8 mouse cellular contexts compared by ENCODE assay signal in the genomic region with DNA sequence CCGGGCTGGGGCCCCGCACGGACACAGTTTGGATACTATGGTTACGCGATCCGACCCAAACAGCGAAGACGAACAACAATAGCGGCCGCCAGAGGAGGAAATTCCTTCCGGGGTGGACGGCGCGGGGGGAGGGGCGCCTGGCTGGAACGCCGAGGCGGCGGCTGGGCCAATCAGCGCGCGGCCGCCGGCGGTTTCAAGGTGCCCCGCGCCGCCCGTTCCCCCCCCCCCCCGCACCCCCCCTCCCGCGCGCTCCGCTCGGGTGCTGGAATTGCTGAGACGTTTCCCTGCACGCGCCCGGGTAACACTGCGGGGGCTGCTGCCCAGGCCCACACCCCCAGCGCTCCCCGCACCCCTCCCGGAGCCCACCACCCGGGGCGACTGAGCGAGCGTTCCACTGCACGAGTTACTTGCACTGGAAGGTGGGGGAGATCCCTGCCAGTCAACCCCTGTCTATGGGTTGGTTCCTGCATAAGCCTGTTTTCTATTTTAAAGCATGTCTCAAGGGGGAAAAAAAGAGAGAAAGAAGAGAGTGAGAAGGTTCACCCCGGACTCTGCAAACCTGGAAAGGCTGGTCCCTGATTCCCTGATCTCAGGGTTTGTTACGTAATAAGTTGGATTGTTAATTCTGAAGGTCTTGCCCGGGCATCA. TPM values are rescaled to one million over a fixed set of nuclear protein-coding genes. Genes with fewer than 3 reads are reported as not detected.
DNase-seq lines count a peak whose midpoint lies in the region; ATAC-seq and TF ChIP-seq lines count a peak whose summit lies in the region.

No protein-coding gene starts in this region.

- ATAC-seq in erythroid progenitor cell, adult 5-6 weeks (replicated peaks; ENCODE audit: low FRiP score, poor library complexity, severe bottlenecking): peak; percentile 60
- peak; percentile 67 for ATAC-seq in heart, embryonic 14.5 days (ENCODE audit: insufficient number of reproducible peaks, insufficient read depth, low FRiP score, low read depth)
- ATAC-seq in liver, embryonic 14.5 days (ENCODE audit: insufficient read depth): peak; percentile 66
- ATAC-seq in neural tube, embryonic 12.5 days (ENCODE audit: low FRiP score, low read depth): peak; percentile 55
- peak; percentile 69 for ATAC-seq in stomach, postnatal 0 days (ENCODE audit: low FRiP score, low TSS enrichment)

- no peak for TF ChIP-seq EP300 in liver, embryonic 14.5 days (IDR thresholded peaks at IDR 0.05; ENCODE audit: low read depth)
- peak; percentile 33 for TF ChIP-seq EP300 in stomach, postnatal 0 days (optimal IDR thresholded peaks at IDR 0.05)

- H3K27me3 ChIP-seq in heart, embryonic 14.5 days (ENCODE audit: control insufficient read depth, insufficient read depth, low read length): no peaks in the 10 kb centered on the region
- no peaks in the 10 kb centered on the region; the same call in 1 of the 2 replicates for H3K27me3 ChIP-seq in liver, embryonic 14.5 days (ENCODE audit: control insufficient read depth, insufficient read depth, low read length)
- H3K27me3 ChIP-seq in neural tube, embryonic 12.5 days (replicated peaks): no peaks in the 10 kb centered on the region
- no peaks in the 10 kb centered on the region for H3K27me3 ChIP-seq in stomach, postnatal 0 days (ENCODE audit: control insufficient read depth, insufficient read depth, low read length)

- TF ChIP-seq CTCF in liver, embryonic 14.5 days (IDR thresholded peaks at IDR 0.05; ENCODE audit: low read depth): peak; percentile 17; the same call in 1 of the 2 replicates
- peak; percentile 43 for TF ChIP-seq CTCF in stomach, postnatal 0 days (IDR thresholded peaks at IDR 0.05; ENCODE audit: low read depth)

- WGBS in heart, embryonic 14.5 days: 2% methylated on average over 30 of the region's 51 CpGs
- WGBS in liver, embryonic 14.5 days (ENCODE audit: insufficient replicate concordance): 1% methylated on average over 34 of the region's 51 CpGs
- WGBS in neural tube, embryonic 12.5 days: under 1% methylated on average over 39 of the region's 51 CpGs
- WGBS in stomach, postnatal 0 days: 1% methylated on average over 30 of the region's 51 CpGs

- H3K27ac ChIP-seq in heart, embryonic 14.5 days (replicated peaks in 1 of 2; ENCODE audit: control insufficient read depth in 1 of 2, insufficient read depth in 1 of 2, low read depth in 2 of 2, low read length in 2 of 2): peak overlapping the region; percentile 92 to 94
- H3K27ac ChIP-seq in liver, embryonic 14.5 days: peak overlapping the region; percentile 74
- peak overlapping the region; percentile 96 for H3K27ac ChIP-seq in neural tube, embryonic 12.5 days
- H3K27ac ChIP-seq in stomach, postnatal 0 days (replicated peaks): peak overlapping the region; percentile 96

- DNase-seq in CD4-positive helper T cell, adult 2 months (ENCODE audit: low read depth, low spot score): peak; percentile 90
- DNase-seq in brain, adult 2 months (ENCODE audit: low read depth, low spot score): peak; percentile 90
- DNase-seq in kidney, postnatal 25 days: peak; percentile 95 to 97
- DNase-seq in liver, embryonic 14.5 days (ENCODE audit: low read depth in 3 of 3, low spot score in 3 of 3): peak; percentile 62 to 67 (median 65)
- peak; percentile 93 for DNase-seq in stomach, postnatal 0 days (ENCODE audit: low spot score)

- H3K9ac ChIP-seq in heart, embryonic 14.5 days (ENCODE audit: low read length): peak overlapping the region; percentile 82
- peak overlapping the region; percentile 56 for H3K9ac ChIP-seq in liver, embryonic 14.5 days (replicated peaks)
- peak overlapping the region; percentile 86 for H3K9ac ChIP-seq in neural tube, embryonic 12.5 days
- peak overlapping the region; percentile 76 for H3K9ac ChIP-seq in stomach, postnatal 0 days (ENCODE audit: low read length)

- H3K4me3 ChIP-seq in heart, embryonic 14.5 days (ENCODE audit: control insufficient read depth in 1 of 2, insufficient read depth in 1 of 2, low read depth in 1 of 2, low read length in 2 of 2): peak overlapping the region; percentile 70 to 73
- peak overlapping the region; percentile 60 to 74 for H3K4me3 ChIP-seq in liver, embryonic 14.5 days (ENCODE audit: insufficient read depth in 1 of 2, low read depth in 2 of 2, low read length in 2 of 2)
- peak overlapping the region; percentile 50 for H3K4me3 ChIP-seq in neural tube, embryonic 12.5 days
- peak overlapping the region; percentile 63 for H3K4me3 ChIP-seq in stomach, postnatal 0 days (ENCODE audit: low read depth, low read length)

- H3K4me1 ChIP-seq in heart, embryonic 14.5 days (ENCODE audit: control insufficient read depth in 2 of 2, insufficient read depth in 2 of 2, low read length in 2 of 2): peaks cover 17 to 33% of the 10 kb centered on the region in 2 experiments
- H3K4me1 ChIP-seq in liver, embryonic 14.5 days (replicated peaks; ENCODE audit: control insufficient read depth in 2 of 2, insufficient read depth in 2 of 2, low read length in 1 of 2): peaks cover 4 to 15% of the 10 kb centered on the region in 2 experiments
- peaks cover 50% of the 10 kb centered on the region for H3K4me1 ChIP-seq in neural tube, embryonic 12.5 days
- H3K4me1 ChIP-seq in stomach, postnatal 0 days (replicated peaks; ENCODE audit: control insufficient read depth, insufficient read depth): 0 out of 2 replicates have a peak, but pooled peaks cover 5% of the 10 kb centered on the region

- no peaks in the 10 kb centered on the region for H3K36me3 ChIP-seq in heart, embryonic 14.5 days (ENCODE audit: control insufficient read depth, insufficient read depth, low read length)
- no peaks in the 10 kb centered on the region for H3K36me3 ChIP-seq in liver, embryonic 14.5 days (replicated peaks; ENCODE audit: control insufficient read depth, insufficient read depth, low read depth)
- H3K36me3 ChIP-seq in neural tube, embryonic 12.5 days: no peaks in the 10 kb centered on the region
- H3K36me3 ChIP-seq in stomach, postnatal 0 days (ENCODE audit: control insufficient read depth, insufficient read depth, low read length): no peaks in the 10 kb centered on the region

- H3K9me3 ChIP-seq in heart, embryonic 14.5 days (ENCODE audit: control insufficient read depth, low read length): no peaks in the 10 kb centered on the region
- no peaks in the 10 kb centered on the region for H3K9me3 ChIP-seq in liver, embryonic 14.5 days (ENCODE audit: control insufficient read depth, low read length)
- H3K9me3 ChIP-seq in neural tube, embryonic 12.5 days: no peaks in the 10 kb centered on the region
- no peaks in the 10 kb centered on the region for H3K9me3 ChIP-seq in stomach, postnatal 0 days (ENCODE audit: control insufficient read depth, low read length)

- peak overlapping the region; percentile 98 for H3K4me2 ChIP-seq in heart, embryonic 14.5 days (ENCODE audit: low read length)
- H3K4me2 ChIP-seq in liver, embryonic 14.5 days (ENCODE audit: low read depth): peak overlapping the region; percentile 100
- H3K4me2 ChIP-seq in neural tube, embryonic 12.5 days (replicated peaks): peak overlapping the region; percentile 98
- H3K4me2 ChIP-seq in stomach, postnatal 0 days (replicated peaks; ENCODE audit: low read depth): peak overlapping the region; percentile 100

RNA-seq across cellular contexts. Expression of gene Acot11, which starts 35.3 kb away (rescaled TPM):
- 4.2 and 6.8 TPM in 2 replicates for total RNA-seq in erythroid progenitor cell, adult 5-6 weeks (2015; ENCODE audit: low replicate concordance)
- 4.5 and 5.3 TPM in 2 replicates for total RNA-seq in erythroid progenitor cell, adult 5-6 weeks (2017; ENCODE audit: low replicate concordance)
- 5.0 and 6.0 TPM in 2 replicates for polyA plus RNA-seq in heart, embryonic 14.5 days (2014; fragmentation: Nextera tagmentation; extraction: Ambion mirVana)
- 3.9 and 4.1 TPM in 2 replicates for polyA plus RNA-seq in liver, embryonic 14.5 days (2012; rRNA removed)
- polyA plus RNA-seq in liver, embryonic 14.5 days (2014; fragmentation: Nextera tagmentation; extraction: Ambion mirVana): 4.1 and 5.1 TPM in 2 replicates
- 1.5 TPM in 2 replicates for polyA plus RNA-seq in neural tube, embryonic 12.5 days (2016; fragmentation: Nextera tagmentation; extraction: Ambion mirVana)
- polyA plus RNA-seq in stomach, postnatal 0 days (2015; fragmentation: Nextera tagmentation; extraction: Ambion mirVana): 2.8 and 3.1 TPM in 2 replicates

Comparison
In these comparisons a context has a peak if more than half of its experiments do, and no peak if none do; other contexts are left out.
1. Peak in every context shown above with its lines: DNase-seq, ATAC-seq, H3K4me3 ChIP-seq and H3K27ac ChIP-seq.